13 mouse cellular contexts compared by ENCODE assay signal in the genomic region with DNA sequence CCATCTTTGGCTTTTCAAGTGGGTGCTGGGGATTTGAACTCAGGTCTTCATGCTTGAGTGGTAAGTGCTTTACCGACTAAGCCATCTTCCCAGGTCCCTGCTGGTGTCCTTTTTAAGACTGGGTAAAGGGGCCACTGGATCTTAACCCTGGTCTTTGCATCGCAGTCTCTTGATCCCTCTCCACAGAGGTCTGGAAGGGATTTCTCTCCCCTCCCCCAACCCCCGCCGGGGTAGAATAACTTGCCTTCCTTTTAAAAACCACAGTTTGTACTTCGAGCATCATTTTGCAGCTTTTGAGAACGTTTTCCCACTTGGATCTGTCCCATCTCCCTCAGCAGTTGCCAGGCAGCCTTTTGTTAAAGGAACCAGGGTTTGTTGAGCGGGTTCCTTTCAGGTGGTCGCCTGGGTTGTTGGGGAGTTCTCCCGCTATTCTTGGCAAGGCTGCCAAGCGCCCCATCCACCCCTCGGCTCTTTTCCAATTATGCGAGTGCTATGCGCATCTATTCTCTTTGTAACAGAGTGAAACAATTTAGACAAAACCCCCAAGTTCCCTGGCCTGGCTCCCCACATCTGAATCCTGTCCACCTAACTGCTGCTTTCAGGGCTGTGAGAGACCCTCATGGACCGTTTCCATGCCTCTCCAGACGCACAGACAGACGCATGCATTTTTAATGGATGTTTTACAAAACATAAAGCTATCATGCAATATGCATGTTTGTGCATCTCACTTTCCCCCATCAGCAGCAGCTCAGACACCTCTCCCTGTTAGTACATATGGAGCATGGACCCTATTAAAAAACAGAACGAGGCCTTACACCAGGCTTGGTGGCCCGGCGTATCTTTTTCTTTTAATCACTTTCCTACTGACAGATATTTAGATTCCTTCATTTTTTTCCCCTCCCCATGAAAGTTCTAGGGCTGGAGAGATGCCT. TPM values are rescaled to one million over a fixed set of nuclear protein-coding genes. Genes with fewer than 3 reads are reported as not detected.
A peak's percentile ranks its signal among the peaks of the same experiment; 100 is the strongest.
DNase-seq lines count a peak whose midpoint lies in the region; ATAC-seq lines count a peak whose summit lies in the region.
"Had no signal": no experiment of that assay in that cellular context is flagged by ENCODE, and none has a peak within 500 bp of the region (broad histone marks: within the 10 kb centered on the region; RNA-seq: fewer than 3 reads in every experiment).

No protein-coding gene starts in this region.

- peak; percentile 8 for DNase-seq in cerebellum, adult 11 months
- no peak for DNase-seq in cerebellum, postnatal 36 days
- peak; percentile 24 for DNase-seq in Muller cell, postnatal 12 days (ENCODE audit: inconsistent ontology term)
- DNase-seq in left cerebral cortex, postnatal 4 days, result peak; percentile 49
- DNase-seq in thymus, postnatal 36 days, result no peak
- no peak for DNase-seq in MN1 (ENCODE audit: low spot score)
- DNase-seq: adrenal gland, postnatal 10 days; gastrocnemius, postnatal 25 days had no signal

- intact Hi-C loops in left cerebral cortex, postnatal 4 days (cut with DNase I), result no loop called here

- peaks cover 16% of the 10 kb centered on the region; the same call in 1 of the 2 replicates for H3K4me1 ChIP-seq in hindbrain, embryonic 15.5 days (replicated peaks)

- no peaks in the 10 kb centered on the region for H3K27me3 ChIP-seq in hindbrain, embryonic 15.5 days

- H3K27ac ChIP-seq in hindbrain, embryonic 15.5 days (replicated peaks), result peak overlapping the region; percentile 68

- ATAC-seq in hindbrain, embryonic 15.5 days (ENCODE audit: low FRiP score, low read depth), result peak; percentile 70
- ATAC-seq in megakaryocyte-erythroid progenitor cell, adult 5-6 weeks (replicated peaks; ENCODE audit: low FRiP score, low TSS enrichment, poor library complexity, severe bottlenecking), result no peak
- ATAC-seq: lung, postnatal 0 days had no signal

- 36% methylated on average over 19 of the region's 19 CpGs for WGBS in hindbrain, embryonic 15.5 days

- no peak overlapping the region for H3K4me2 ChIP-seq in hindbrain, embryonic 15.5 days

- H3K9ac ChIP-seq in hindbrain, embryonic 15.5 days, result no peak overlapping the region

- no peaks in the 10 kb centered on the region for H3K36me3 ChIP-seq in hindbrain, embryonic 15.5 days

- no peaks in the 10 kb centered on the region for H3K9me3 ChIP-seq in hindbrain, embryonic 15.5 days

- no peak overlapping the region for H3K4me3 ChIP-seq in hindbrain, embryonic 15.5 days

RNA-seq across cellular contexts. Expression of gene Matn1, which starts 29.4 kb away (rescaled TPM):
- 0.56 and 1.8 TPM in 2 replicates for polyA plus RNA-seq in hindbrain, embryonic 15.5 days (2015; fragmentation: Nextera tagmentation; extraction: Ambion mirVana)
- under 1 TPM; 0.24 to 0.34 TPM for total RNA-seq in left cerebral cortex, postnatal 4 days (2021)
- total RNA-seq in megakaryocyte-erythroid progenitor cell, adult 5-6 weeks (2014; fragmentation: Nextera tagmentation), result not detected in 2 replicates
- total RNA-seq in megakaryocyte-erythroid progenitor cell, adult 5-6 weeks (2017), result not detected in 2 replicates
- total RNA-seq: adrenal gland, postnatal 10 days; gastrocnemius, postnatal 25 days; MEL had no signal
- polyA plus RNA-seq: intestine, embryonic 14.5 days; lung, postnatal 0 days had no signal

Comparison
In these comparisons a context has a peak if more than half of its experiments do, and no peak if none do; other contexts are left out.
1. DNase-seq: peak in cerebellum, adult 11 months (single experiment), Muller cell, postnatal 12 days (single experiment) and left cerebral cortex, postnatal 4 days (single experiment); none in cerebellum, postnatal 36 days (0 of 2), thymus, postnatal 36 days (0 of 2) and MN1 (single experiment).